Comparison of ENCODE assay signal across 9 mouse cellular contexts in genomic region chr1:138500155-138500554, GRCm38 (mm10).
DNase-seq lines count a peak whose midpoint lies in the region; ATAC-seq lines count a peak whose summit lies in the region.
"Had no signal": no experiment of that assay in that cellular context is flagged by ENCODE, and none has a peak within 500 bp of the region (broad histone marks: within the 10 kb centered on the region; RNA-seq: fewer than 3 reads in every experiment).

No protein-coding gene starts in this region.

- 13% methylated on average over 10 of the region's 10 CpGs for WGBS in embryonic facial prominence, embryonic 14.5 days
- 5% methylated on average over 10 of the region's 10 CpGs for WGBS in hindbrain, embryonic 14.5 days
- 12% methylated on average over 10 of the region's 10 CpGs for WGBS in neural tube, embryonic 11.5 days

- no peak overlapping the region for H3K9ac ChIP-seq in embryonic facial prominence, embryonic 14.5 days (ENCODE audit: low read depth, low read length)
- H3K9ac ChIP-seq in hindbrain, embryonic 14.5 days = peak overlapping the region; percentile 32; the same call in 1 of the 2 replicates
- no peak overlapping the region for H3K9ac ChIP-seq in neural tube, embryonic 11.5 days (ENCODE audit: low read length)
- H3K9ac ChIP-seq: kidney, embryonic 15.5 days had no signal

- H3K27ac ChIP-seq in embryonic facial prominence, embryonic 14.5 days (replicated peaks; ENCODE audit: low read depth, low read length) = no peak overlapping the region
- H3K27ac ChIP-seq in hindbrain, embryonic 14.5 days = peak overlapping the region; percentile 94
- peak overlapping the region; percentile 31; the same call in 1 of the 2 replicates for H3K27ac ChIP-seq in neural tube, embryonic 11.5 days (ENCODE audit: low read depth, low read length)
- H3K27ac ChIP-seq: kidney, embryonic 15.5 days had no signal

- DNase-seq in embryo, embryonic 10.5 days (ENCODE audit: low spot score) = peak; percentile 90
- DNase-seq in embryonic facial prominence, embryonic 14.5 days (ENCODE audit: low spot score) = peak; percentile 65
- DNase-seq in hindbrain, embryonic 14.5 days (ENCODE audit: low spot score) = peak; percentile 75
- peak; percentile 79 for DNase-seq in neural tube, embryonic 11.5 days (ENCODE audit: low spot score)
- no peak for DNase-seq in right cerebral cortex, postnatal 4 days
- DNase-seq in urinary bladder, postnatal 14 days (ENCODE audit: low spot score) = no peak
- DNase-seq: lung, adult 18-20 months had no signal

- H3K9me3 ChIP-seq in embryonic facial prominence, embryonic 14.5 days (ENCODE audit: control insufficient read depth, low read length) = no peaks in the 10 kb centered on the region
- no peaks in the 10 kb centered on the region for H3K9me3 ChIP-seq in hindbrain, embryonic 14.5 days (ENCODE audit: control insufficient read depth, low read length)
- no peaks in the 10 kb centered on the region for H3K9me3 ChIP-seq in neural tube, embryonic 11.5 days (ENCODE audit: control insufficient read depth, low read length)
- H3K9me3 ChIP-seq: kidney, embryonic 15.5 days had no signal

- H3K4me1 ChIP-seq in embryonic facial prominence, embryonic 14.5 days (ENCODE audit: control insufficient read depth, insufficient read depth, low read length) = peaks cover 4% of the 10 kb centered on the region; the same call in 1 of the 2 replicates
- H3K4me1 ChIP-seq in hindbrain, embryonic 14.5 days (replicated peaks; ENCODE audit: control insufficient read depth, insufficient read depth, low read length) = peaks cover 53% of the 10 kb centered on the region
- H3K4me1 ChIP-seq in neural tube, embryonic 11.5 days (ENCODE audit: control insufficient read depth, insufficient read depth, low read length) = 0 out of 2 replicates have a peak, but pooled peaks cover 3% of the 10 kb centered on the region

- ATAC-seq in embryonic facial prominence, embryonic 14.5 days (ENCODE audit: low read depth) = peak; percentile 69; the same call in 1 of the 2 replicates
- ATAC-seq in hindbrain, embryonic 14.5 days (ENCODE audit: low FRiP score) = peak; percentile 53
- peak; percentile 75 for ATAC-seq in neural tube, embryonic 11.5 days (ENCODE audit: insufficient read depth, low FRiP score, low TSS enrichment)
- ATAC-seq in inflammation-experienced regulatory T-cells, adult 6 months = no peak

- H3K4me2 ChIP-seq in embryonic facial prominence, embryonic 14.5 days (ENCODE audit: low read depth, low read length) = 0 out of 2 replicates have a peak overlapping the region, but pooled peaks have one; percentile 11
- peak overlapping the region; percentile 47 for H3K4me2 ChIP-seq in hindbrain, embryonic 14.5 days (replicated peaks)
- no peak overlapping the region for H3K4me2 ChIP-seq in neural tube, embryonic 11.5 days (ENCODE audit: low read depth)
- H3K4me2 ChIP-seq: kidney, embryonic 15.5 days had no signal

- H3K27me3 ChIP-seq in embryonic facial prominence, embryonic 14.5 days (replicated peaks; ENCODE audit: control insufficient read depth, insufficient read depth, low read length) = no peaks in the 10 kb centered on the region
- no peaks in the 10 kb centered on the region for H3K27me3 ChIP-seq in hindbrain, embryonic 14.5 days (ENCODE audit: control insufficient read depth, insufficient read depth, low read length)
- H3K27me3 ChIP-seq in neural tube, embryonic 11.5 days (ENCODE audit: control insufficient read depth, insufficient read depth, low read length) = no peaks in the 10 kb centered on the region
- H3K27me3 ChIP-seq: kidney, embryonic 15.5 days had no signal

- H3K4me3 ChIP-seq in embryonic facial prominence, embryonic 14.5 days (ENCODE audit: low read depth, low read length) = no peak overlapping the region
- no peak overlapping the region for H3K4me3 ChIP-seq in hindbrain, embryonic 14.5 days (replicated peaks; ENCODE audit: low read length)
- no peak overlapping the region for H3K4me3 ChIP-seq in neural tube, embryonic 11.5 days (ENCODE audit: low read depth, low read length)
- H3K4me3 ChIP-seq: kidney, embryonic 15.5 days had no signal

- 0 out of 2 replicates have a peak, but pooled peaks cover 5% of the 10 kb centered on the region for H3K36me3 ChIP-seq in embryonic facial prominence, embryonic 14.5 days (ENCODE audit: control insufficient read depth, insufficient read depth, low read length)
- H3K36me3 ChIP-seq in hindbrain, embryonic 14.5 days (replicated peaks; ENCODE audit: control insufficient read depth, insufficient read depth) = no peaks in the 10 kb centered on the region
- no peaks in the 10 kb centered on the region for H3K36me3 ChIP-seq in neural tube, embryonic 11.5 days (ENCODE audit: control insufficient read depth, insufficient read depth, low read length)

Comparison
In these comparisons a context has a peak if more than half of its experiments do, and no peak if none do; other contexts are left out.
1. DNase-seq: peak in embryo, embryonic 10.5 days (single experiment), embryonic facial prominence, embryonic 14.5 days (single experiment), hindbrain, embryonic 14.5 days (single experiment) and neural tube, embryonic 11.5 days (single experiment); none in right cerebral cortex, postnatal 4 days (single experiment) and urinary bladder, postnatal 14 days (single experiment).